Mouse (Mus musculus) testis, adult 2 months (tissue): ENCODE data around the gene Cadps2. TPM values are rescaled to one million over a fixed set of nuclear protein-coding genes. Genes with fewer than 3 reads are reported as not detected.

Experiments
- H3K27ac ChIP-seq: fragments of 200-500 bp; 2 replicates; pipeline ENCODE4 v1.5.1; 2012; ENCODE audit warnings: low read depth, low read length; ENCODE audit not compliant: control insufficient read depth, insufficient read depth
- H3K27me3 ChIP-seq: fragments of 200-500 bp; 2 replicates; pipeline ENCODE4 v1.6.1; 2012; ENCODE audit warnings: mild to moderate bottlenecking, low read length, moderate library complexity; ENCODE audit not compliant: control insufficient read depth, insufficient read depth
- H3K36me3 ChIP-seq: fragments of 200-500 bp; 2 replicates; pipeline ENCODE4 v1.6.1; 2012; ENCODE audit warnings: mild to moderate bottlenecking, low read length; ENCODE audit not compliant: control insufficient read depth, insufficient read depth
- H3K4me1 ChIP-seq: fragments of 200-500 bp; 2 replicates; pipeline ENCODE4 v1.6.1; 2012; ENCODE audit warnings: low read length; ENCODE audit not compliant: control insufficient read depth, insufficient read depth
- H3K4me3 ChIP-seq: fragments of 200-500 bp; 2 replicates; pipeline ENCODE4 v1.5.1; 2012; ENCODE audit warnings: low read depth, mild to moderate bottlenecking, low read length, moderate library complexity, mixed read lengths; ENCODE audit not compliant: control insufficient read depth
- CTCF ChIP-seq: fragments of 200-500 bp; IDR thresholded peaks from 2 replicates; pipeline ENCODE4 v1.5.1; 2012; ENCODE audit warnings: low read depth, mild to moderate bottlenecking, inconsistent platforms, low read length, moderate library complexity; ENCODE audit not compliant: control insufficient read depth, insufficient read depth, insufficient replicate concordance
- POLR2A ChIP-seq: fragments of 200-500 bp; IDR thresholded peaks from 2 replicates; pipeline ENCODE4 v1.6.1; 2012; ENCODE audit warnings: low read depth, mild to moderate bottlenecking, inconsistent platforms, low read length, moderate library complexity; ENCODE audit not compliant: control insufficient read depth
- polyA plus RNA-seq: library from polyadenylated mRNA; depleted of rRNA; stranded (reverse); fragments of >200 nt; gene quantifications from 2 replicates; pipeline ENCODE4 v1.2.3, GENCODE M21; 2012; rRNA removed

Gene Cadps2
- polyA plus RNA-seq, 1 experiment, result 0.77 TPM

DNA sequence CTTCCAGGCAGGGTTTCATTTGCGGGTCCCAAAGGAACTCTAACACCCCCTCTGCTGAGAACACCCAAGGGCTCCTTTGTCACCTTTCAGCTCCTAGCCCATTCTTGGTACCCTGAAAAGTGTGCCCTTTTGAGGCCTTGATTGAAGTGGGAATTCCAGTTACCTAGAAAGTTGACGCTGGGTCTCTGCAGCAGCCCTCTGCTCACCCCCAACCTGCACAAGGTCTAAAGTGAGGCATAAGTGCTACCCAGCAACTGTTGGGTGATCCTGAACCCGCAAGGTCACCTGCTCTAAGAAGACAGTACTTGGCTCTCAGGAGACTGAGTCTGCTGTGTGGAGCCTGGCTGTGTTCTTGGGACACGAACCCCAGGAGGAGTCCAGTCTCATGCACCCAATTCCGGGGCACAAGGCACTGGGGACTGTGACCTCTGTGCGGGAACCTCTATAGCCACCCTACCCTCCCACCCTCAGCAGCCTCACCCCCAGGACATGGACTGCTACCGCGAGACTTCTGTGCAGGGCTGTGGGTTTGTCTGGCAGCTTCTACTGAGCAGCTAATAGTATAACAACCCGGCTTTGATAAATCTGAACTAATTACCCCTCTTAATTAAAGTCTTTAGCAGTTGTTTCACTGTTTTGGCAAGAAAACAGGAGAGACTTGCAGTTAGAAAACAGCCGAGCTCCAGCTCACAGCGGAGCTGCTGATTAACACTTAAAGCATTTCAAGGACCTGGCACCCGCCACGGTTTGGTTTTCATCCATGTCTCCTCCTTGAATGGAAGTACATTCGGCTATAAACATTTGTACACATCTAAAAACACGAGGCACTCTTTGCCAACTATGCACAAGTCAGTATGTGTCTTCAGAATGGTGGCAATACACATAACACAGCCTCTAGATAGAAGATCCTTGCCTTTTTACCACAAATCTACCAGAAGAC is 595.1 kb downstream of the Cadps2 start:
- Histone ChIP-seq H3K27ac (no peak overlapping the region), H3K4me1 (peaks cover 4% of the 10 kb centered on the region), H3K4me3 (no peak overlapping the region), H3K27me3 (no peaks in the 10 kb centered on the region), H3K36me3 (no peaks in the 10 kb centered on the region)
- TF ChIP-seq POLR2A, result no peak
- no peak for TF ChIP-seq CTCF

Other genes with a start within 250 kb of the Cadps2 start
- 124 and 153 TPM in 2 replicates for gene Rnf133, start 189.1 kb downstream of the Cadps2 start, polyA plus RNA-seq
- 84.3 and 97.4 TPM in 2 replicates for gene Rnf148, start 184.3 kb downstream of the Cadps2 start, polyA plus RNA-seq
- not detected in 2 replicates for gene Tas2r118, start 130.6 kb upstream of the Cadps2 start, polyA plus RNA-seq